Mouse (Mus musculus) bone marrow macrophage, adult 2 months (primary cell): ENCODE measurements at regions not wholly inside any gene's neighbourhood (a gene's known extent, or its start where the extent isn't known, plus 50 kb on each side); places are given as distances from the start of the nearest gene placed in this dataset.

ENCODE experiments used
- CTCF ChIP-seq: IDR thresholded peaks from 2 replicates; pipeline ENCODE4 v1.5.1; 2012; ENCODE audit warnings: low read depth, mild to moderate bottlenecking, low read length, moderate library complexity
- POLR2A ChIP-seq: IDR thresholded peaks from 2 replicates; pipeline ENCODE4 v1.6.1; 2012; ENCODE audit warnings: mild to moderate bottlenecking, low read depth, low read length, borderline replicate concordance

GRCm38 (mm10) chr15:6088498-6088897 lies 211.1 kb upstream of the Dab2 start:
- TF ChIP-seq CTCF (no peak), POLR2A (no peak)
